Mouse (Mus musculus): Measurements from ENCODE around the gene Fgfr2. TPM values are rescaled to one million over a fixed set of nuclear protein-coding genes. Genes with fewer than 3 reads are reported as not detected.

Gene Fgfr2
- total RNA-seq, 1 experiment, result 37.5 TPM

DNA sequence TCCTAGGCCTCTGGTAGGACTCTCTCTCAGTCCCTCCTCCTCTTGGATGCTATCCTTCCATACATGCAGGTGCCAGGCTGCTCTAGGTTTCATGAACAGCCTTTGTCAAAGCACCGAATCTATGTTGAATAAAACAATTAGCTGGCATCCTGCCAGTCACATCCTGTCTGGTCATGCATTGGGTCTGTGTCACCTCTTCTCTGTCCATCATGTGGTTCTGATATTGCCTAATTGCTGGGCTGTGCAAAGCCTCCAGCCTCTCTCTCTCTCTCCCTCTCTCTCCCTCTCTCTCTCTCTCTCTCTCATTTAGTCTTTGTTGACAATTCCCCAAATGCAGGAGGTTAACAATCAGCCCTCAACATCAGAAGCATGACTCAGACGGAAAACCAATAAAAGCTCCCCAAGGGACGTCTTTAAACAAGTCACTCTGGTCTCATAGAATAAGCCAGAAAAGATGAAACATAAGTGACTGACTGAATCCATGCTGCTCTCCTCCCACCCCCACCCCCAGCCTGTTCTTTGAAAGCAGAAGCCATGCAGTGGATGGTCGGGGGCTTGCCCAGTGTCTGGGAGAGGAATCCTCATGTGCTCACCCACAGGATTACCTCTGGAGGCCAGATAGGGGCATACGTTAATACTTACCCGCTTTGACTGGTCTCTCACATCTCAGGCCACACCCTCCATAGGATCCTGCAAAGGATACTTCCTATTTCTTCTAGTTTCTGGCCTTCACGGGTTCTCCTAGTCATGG lies 953.6 kb downstream of the Fgfr2 start:
- no peak overlapping the region for H3K27ac ChIP-seq (ENCODE audit: insufficient read depth, low read depth, low read length, poor library complexity, severe bottlenecking)
- in situ Hi-C loops (cut with MboI; ENCODE audit: low sequenced_read_pairs in 2 of 2, unreplicated experiment in 2 of 2), result no loop called here
- H3K36me3 ChIP-seq (ENCODE audit: control insufficient read depth, insufficient read depth, low read length, poor library complexity, severe bottlenecking), result no peaks in the 10 kb centered on the region
- H3K4me1 ChIP-seq (ENCODE audit: control insufficient read depth in 2 of 2, insufficient read depth in 2 of 2, low read length in 2 of 2, poor library complexity in 1 of 2), result no peaks in the 10 kb centered on the region
- no peak for TF ChIP-seq HCFC1 (IDR thresholded peaks at IDR 0.05; ENCODE audit: borderline replicate concordance, insufficient read depth, low read length)
- no peak for TF ChIP-seq MAFK (IDR thresholded peaks at IDR 0.05; ENCODE audit: insufficient read depth, low read depth, low read length)
- TF ChIP-seq ZC3H11A (IDR thresholded peaks at IDR 0.05; ENCODE audit: borderline replicate concordance, low read depth, low read length), result no peak
- TF ChIP-seq CHD2 (IDR thresholded peaks at IDR 0.05; ENCODE audit: low read depth, low read length), result no peak
- no peak for TF ChIP-seq ZNF384 (IDR thresholded peaks at IDR 0.05; ENCODE audit: low read depth, low read length)
- no peak overlapping the region for H3K9ac ChIP-seq (ENCODE audit: insufficient read depth, low read depth, low read length, poor library complexity, severe bottlenecking)
- DNase-seq (ENCODE audit: low read depth, low spot score), result no peak
- H3K9me3 ChIP-seq (ENCODE audit: control insufficient read depth, insufficient read depth, low read depth, low read length), result no peaks in the 10 kb centered on the region
- H3K4me3 ChIP-seq (ENCODE audit: insufficient read depth in 1 of 2, low read depth in 1 of 2, low read length in 2 of 2, poor library complexity in 1 of 2, severe bottlenecking in 1 of 2), result no peak overlapping the region

DNA sequence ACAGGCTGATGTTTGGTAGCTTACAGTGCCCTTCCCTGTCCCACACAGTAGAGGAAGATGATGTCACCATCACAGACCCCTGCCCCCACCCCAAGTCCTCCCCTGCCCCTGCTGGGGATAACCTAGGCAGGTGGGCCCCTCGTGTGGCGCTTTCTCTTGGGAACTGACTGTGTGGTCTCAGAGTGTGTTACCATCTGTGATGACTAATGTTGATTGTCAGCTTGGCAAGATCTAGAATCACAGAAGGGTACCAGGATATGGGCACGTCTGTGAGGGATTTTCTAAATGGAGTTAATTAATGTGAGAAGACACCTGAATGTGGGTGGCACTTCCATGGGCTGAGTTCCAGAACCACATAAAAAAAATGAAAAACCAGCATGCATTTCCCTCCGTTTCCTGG lies 955.9 kb downstream of the Fgfr2 start:
- Histone ChIP-seq H3K9ac (ENCODE audit: insufficient read depth, low read depth, low read length, poor library complexity, severe bottlenecking) (no peak overlapping the region), H3K36me3 (ENCODE audit: control insufficient read depth, insufficient read depth, low read length, poor library complexity, severe bottlenecking) (no peaks in the 10 kb centered on the region), H3K27ac (ENCODE audit: insufficient read depth, low read depth, low read length, poor library complexity, severe bottlenecking) (no peak overlapping the region), H3K4me3 (ENCODE audit: insufficient read depth in 1 of 2, low read depth in 1 of 2, low read length in 2 of 2, poor library complexity in 1 of 2, severe bottlenecking in 1 of 2) (no peak overlapping the region), H3K9me3 (ENCODE audit: control insufficient read depth, insufficient read depth, low read depth, low read length) (no peaks in the 10 kb centered on the region), H3K4me1 (ENCODE audit: control insufficient read depth in 2 of 2, insufficient read depth in 2 of 2, low read length in 2 of 2, poor library complexity in 1 of 2) (no peaks in the 10 kb centered on the region)
- no peak for TF ChIP-seq MAFK (IDR thresholded peaks at IDR 0.05; ENCODE audit: insufficient read depth, low read depth, low read length)
- TF ChIP-seq ZC3H11A (IDR thresholded peaks at IDR 0.05; ENCODE audit: borderline replicate concordance, low read depth, low read length), result no peak
- no peak for TF ChIP-seq CHD2 (IDR thresholded peaks at IDR 0.05; ENCODE audit: low read depth, low read length)
- TF ChIP-seq HCFC1 (IDR thresholded peaks at IDR 0.05; ENCODE audit: borderline replicate concordance, insufficient read depth, low read length), result no peak
- no peak for TF ChIP-seq ZNF384 (IDR thresholded peaks at IDR 0.05; ENCODE audit: low read depth, low read length)
- in situ Hi-C loops (cut with MboI; ENCODE audit: low sequenced_read_pairs in 2 of 2, unreplicated experiment in 2 of 2), result no loop called here
- DNase-seq (ENCODE audit: low read depth, low spot score), result no peak

DNA sequence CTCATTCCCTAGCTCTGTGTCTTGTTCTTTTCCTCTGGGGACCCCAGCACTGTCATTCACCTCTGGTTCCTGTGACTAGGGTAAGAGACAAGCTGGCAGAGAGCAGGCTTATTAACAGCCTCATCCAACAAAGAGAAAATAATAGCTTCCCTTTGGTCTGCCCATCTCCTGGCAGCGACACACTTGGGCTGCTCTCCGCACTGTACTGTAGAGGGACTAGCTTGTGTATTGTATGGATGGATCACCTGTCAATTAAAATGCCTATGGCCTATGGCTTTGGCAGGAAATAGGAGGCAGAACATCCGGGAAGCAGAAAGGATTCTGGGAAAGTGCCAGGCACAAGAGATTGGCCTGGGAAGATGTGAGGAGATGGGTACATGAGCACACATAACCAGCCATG lies 960.9 kb downstream of the Fgfr2 start:
- no peak for DNase-seq (ENCODE audit: low read depth, low spot score)
- no peak overlapping the region for H3K27ac ChIP-seq (ENCODE audit: insufficient read depth, low read depth, low read length, poor library complexity, severe bottlenecking)
- H3K9ac ChIP-seq (ENCODE audit: insufficient read depth, low read depth, low read length, poor library complexity, severe bottlenecking), result no peak overlapping the region

GRCm38 (mm10) chr7:132158321-132159025 lies 964.7 kb downstream of the Fgfr2 start:
- in situ Hi-C loops (cut with MboI; ENCODE audit: low sequenced_read_pairs in 2 of 2, unreplicated experiment in 2 of 2), result no loop called here

More for the DNA sequence above, 960.9 kb downstream of the Fgfr2 start:
- no peaks in the 10 kb centered on the region for H3K9me3 ChIP-seq (ENCODE audit: control insufficient read depth, insufficient read depth, low read depth, low read length)
- no peaks in the 10 kb centered on the region for H3K36me3 ChIP-seq (ENCODE audit: control insufficient read depth, insufficient read depth, low read length, poor library complexity, severe bottlenecking)
- in situ Hi-C loops (cut with MboI; ENCODE audit: low sequenced_read_pairs in 2 of 2, unreplicated experiment in 2 of 2), result no loop called here
- no peak for TF ChIP-seq MAFK (IDR thresholded peaks at IDR 0.05; ENCODE audit: insufficient read depth, low read depth, low read length)
- TF ChIP-seq ZC3H11A (IDR thresholded peaks at IDR 0.05; ENCODE audit: borderline replicate concordance, low read depth, low read length), result no peak
- TF ChIP-seq ZNF384 (IDR thresholded peaks at IDR 0.05; ENCODE audit: low read depth, low read length), result no peak
- no peak for TF ChIP-seq CHD2 (IDR thresholded peaks at IDR 0.05; ENCODE audit: low read depth, low read length)
- no peak for TF ChIP-seq HCFC1 (IDR thresholded peaks at IDR 0.05; ENCODE audit: borderline replicate concordance, insufficient read depth, low read length)
- no peaks in the 10 kb centered on the region for H3K4me1 ChIP-seq (ENCODE audit: control insufficient read depth in 2 of 2, insufficient read depth in 2 of 2, low read length in 2 of 2, poor library complexity in 1 of 2)
- no peak overlapping the region for H3K4me3 ChIP-seq (ENCODE audit: insufficient read depth in 1 of 2, low read depth in 1 of 2, low read length in 2 of 2, poor library complexity in 1 of 2, severe bottlenecking in 1 of 2)

More at GRCm38 (mm10) chr7:132158321-132159025, 964.7 kb downstream of the Fgfr2 start:
- Histone ChIP-seq H3K36me3 (ENCODE audit: control insufficient read depth, insufficient read depth, low read length, poor library complexity, severe bottlenecking) (no peaks in the 10 kb centered on the region), H3K27ac (ENCODE audit: insufficient read depth, low read depth, low read length, poor library complexity, severe bottlenecking) (no peak overlapping the region), H3K4me1 (ENCODE audit: control insufficient read depth in 2 of 2, insufficient read depth in 2 of 2, low read length in 2 of 2, poor library complexity in 1 of 2) (0 out of 4 replicates have a peak, but pooled peaks cover 0 to 2% of the 10 kb centered on the region in 2 experiments), H3K9ac (ENCODE audit: insufficient read depth, low read depth, low read length, poor library complexity, severe bottlenecking) (no peak overlapping the region), H3K4me3 (ENCODE audit: insufficient read depth in 1 of 2, low read depth in 1 of 2, low read length in 2 of 2, poor library complexity in 1 of 2, severe bottlenecking in 1 of 2) (no peak overlapping the region), H3K9me3 (ENCODE audit: control insufficient read depth, insufficient read depth, low read depth, low read length) (no peaks in the 10 kb centered on the region)
- no peak for TF ChIP-seq MAFK (IDR thresholded peaks at IDR 0.05; ENCODE audit: insufficient read depth, low read depth, low read length)
- no peak for TF ChIP-seq CHD2 (IDR thresholded peaks at IDR 0.05; ENCODE audit: low read depth, low read length)
- TF ChIP-seq ZNF384 (IDR thresholded peaks at IDR 0.05; ENCODE audit: low read depth, low read length), result no peak
- TF ChIP-seq ZC3H11A (IDR thresholded peaks at IDR 0.05; ENCODE audit: borderline replicate concordance, low read depth, low read length), result no peak
- no peak for TF ChIP-seq HCFC1 (IDR thresholded peaks at IDR 0.05; ENCODE audit: borderline replicate concordance, insufficient read depth, low read length)
- DNase-seq (ENCODE audit: low read depth, low spot score), result no peak
